Mouse (Mus musculus) ES-E14 (cell line): ENCODE results near the gene Cnbd2. TPM values are rescaled to one million over a fixed set of nuclear protein-coding genes. Genes with fewer than 3 reads are reported as not detected.

Experiments
- DNase-seq: peaks from one replicate; pipeline ENCODE4 v3.0.0-alpha.2; 2013; ENCODE audit warnings: low read depth, low spot score
- H3K27ac ChIP-seq: 2 replicates; pipeline ENCODE4 v1.5.1; 2012; ENCODE audit warnings: low read depth, mild to moderate bottlenecking, low read length, moderate library complexity, mixed read lengths; ENCODE audit not compliant: poor library complexity, insufficient read depth, severe bottlenecking
- H3K36me3 ChIP-seq: 2 replicates; pipeline ENCODE4 v1.6.1; 2012; ENCODE audit warnings: mild to moderate bottlenecking, low read length, moderate library complexity, mixed read lengths; ENCODE audit not compliant: control insufficient read depth, poor library complexity, insufficient read depth, severe bottlenecking
- H3K4me1 ChIP-seq, 2 experiments: fragments of 150-350 bp in 1 of 2; sonication (generic) in 1 of 2; 2 replicates each; pipeline ENCODE4 v1.6.1; 2012; ENCODE audit warnings: low read length in 2 of 2, mild to moderate bottlenecking in 1 of 2, mixed read lengths in 1 of 2; ENCODE audit not compliant: control insufficient read depth in 2 of 2, insufficient read depth in 2 of 2, poor library complexity in 1 of 2
- H3K4me3 ChIP-seq, 2 experiments: fragments of 150-350 bp in 1 of 2; sonication (generic) in 1 of 2; 2 replicates each; pipeline ENCODE4 v1.5.1; 2012; ENCODE audit warnings: low read length in 2 of 2, low read depth in 1 of 2, mild to moderate bottlenecking in 1 of 2, mixed read lengths in 1 of 2; ENCODE audit not compliant: insufficient read depth in 1 of 2, poor library complexity in 1 of 2, severe bottlenecking in 1 of 2
- H3K9ac ChIP-seq: 2 replicates; pipeline ENCODE4 v1.6.1; 2012; ENCODE audit warnings: low read depth, mild to moderate bottlenecking, low read length, mixed read lengths; ENCODE audit not compliant: poor library complexity, insufficient read depth, severe bottlenecking
- H3K9me3 ChIP-seq: fragments of 150-350 bp; sonication (generic); 2 replicates; pipeline ENCODE4 v1.6.1; 2012; ENCODE audit warnings: low read depth, mild to moderate bottlenecking, low read length; ENCODE audit not compliant: control insufficient read depth, insufficient read depth
- CHD2 ChIP-seq: IDR thresholded peaks from 2 replicates; pipeline ENCODE4 v1.6.1; 2014; ENCODE audit warnings: mild to moderate bottlenecking, low read depth, low read length, inconsistent platforms
- HCFC1 ChIP-seq: IDR thresholded peaks from 2 replicates; pipeline ENCODE4 v1.6.1; 2012; ENCODE audit warnings: low read length, inconsistent platforms, borderline replicate concordance; ENCODE audit not compliant: insufficient read depth
- MAFK ChIP-seq: IDR thresholded peaks from 2 replicates; pipeline ENCODE4 v1.6.1; 2014; ENCODE audit warnings: mild to moderate bottlenecking, low read depth, low read length, inconsistent platforms; ENCODE audit not compliant: insufficient read depth
- ZC3H11A ChIP-seq: IDR thresholded peaks from 2 replicates; pipeline ENCODE4 v1.6.1; 2012; ENCODE audit warnings: low read depth, mild to moderate bottlenecking, inconsistent platforms, low read length, borderline replicate concordance
- ZNF384 ChIP-seq: IDR thresholded peaks from 2 replicates; pipeline ENCODE4 v1.6.1; 2012; ENCODE audit warnings: low read depth, low read length, inconsistent platforms
- in situ Hi-C, 2 experiments: fragments of 600-800 bp; cut with MboI; formaldehyde crosslinking; loops; one replicate each; pipeline ENCODE4 v1.15.1; 2025; ENCODE audit warnings: low sequenced_read_pairs in 2 of 2, inconsistent platforms in 1 of 2; ENCODE audit not compliant: unreplicated experiment in 2 of 2
- total RNA-seq: library from RNA; depleted of rRNA; stranded (reverse); fragments of 300-350 nt; gene quantifications from 2 replicates; pipeline ENCODE4 v1.2.3, GENCODE M21; 2012

Gene Cnbd2
- total RNA-seq, 1 experiment, result 1.6 TPM

DNA sequence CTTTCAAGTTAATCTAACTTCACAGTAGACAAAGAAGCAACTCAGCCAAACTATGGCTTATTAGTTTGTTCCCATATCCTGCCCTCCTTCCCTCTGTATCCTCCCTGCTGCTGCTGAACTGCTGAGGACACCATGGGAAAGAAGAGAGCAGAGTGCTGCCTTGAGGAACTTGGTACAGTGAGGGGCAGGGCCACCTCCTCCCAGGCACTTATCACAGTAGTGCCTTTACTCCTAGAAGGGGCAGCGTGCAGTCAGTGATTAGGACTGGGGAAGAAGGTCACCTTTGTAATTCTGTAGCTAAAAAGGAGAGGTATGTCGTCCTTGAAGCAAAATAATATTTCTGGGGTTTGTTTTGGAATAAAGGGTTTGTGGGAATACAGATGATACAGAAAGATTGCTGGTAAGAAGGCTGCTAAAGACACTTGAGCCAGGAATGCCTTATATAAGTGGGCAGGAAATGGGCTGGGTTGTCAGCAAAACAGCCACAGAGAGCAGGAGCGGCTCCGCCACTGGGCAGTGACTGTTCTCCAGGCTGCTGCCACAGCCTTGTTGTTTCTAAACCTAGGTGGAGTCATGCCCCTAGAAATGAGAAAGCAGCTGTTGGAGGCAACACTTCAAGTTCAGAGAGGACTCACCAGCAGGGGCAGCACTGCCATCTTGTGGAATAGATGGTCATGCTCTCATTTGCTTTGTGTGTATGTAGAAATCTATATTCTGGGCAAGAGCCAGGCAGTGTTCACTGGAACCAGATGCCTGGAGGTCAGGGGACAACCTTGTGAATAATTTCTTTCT, 33.7 kb upstream of the Cnbd2 start:
- TF ChIP-seq ZC3H11A (peak; percentile 8; the same call in 1 of the 2 replicates), ZNF384 (no peak)
- in situ Hi-C loops, result no loop called here
- H3K9me3 ChIP-seq, result no peaks in the 10 kb centered on the region
- no peak overlapping the region for H3K9ac ChIP-seq
- no peak overlapping the region for H3K4me3 ChIP-seq
- no peak overlapping the region for H3K27ac ChIP-seq
- peak; percentile 40 for DNase-seq
- peaks cover 17% of the 10 kb centered on the region for H3K36me3 ChIP-seq
- H3K4me1 ChIP-seq, result no peaks in the 10 kb centered on the region

DNA sequence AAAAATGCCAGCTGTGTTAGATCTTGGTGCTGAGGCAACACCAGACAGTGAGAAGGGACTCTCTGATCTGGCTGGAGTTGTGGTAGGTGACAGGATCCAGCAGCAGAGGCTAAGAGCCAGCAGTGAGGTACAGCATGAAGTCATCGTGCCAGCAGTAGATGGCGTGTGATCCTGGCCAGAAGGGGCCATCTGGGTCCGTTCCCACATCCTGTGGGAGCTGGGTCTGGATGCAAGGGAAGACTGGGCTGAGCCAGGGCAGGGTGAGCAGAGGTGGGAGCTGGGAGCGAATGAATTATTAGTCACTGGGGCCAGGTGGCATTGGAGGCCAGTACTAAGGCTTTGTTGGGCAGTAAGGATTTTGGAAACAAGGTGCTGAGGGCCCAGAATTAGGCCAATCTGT, 30.9 kb upstream of the Cnbd2 start:
- in situ Hi-C loops, result no loop called here
- no peak for TF ChIP-seq ZC3H11A
- no peak for TF ChIP-seq MAFK
- TF ChIP-seq ZNF384, result no peak
- no peak for TF ChIP-seq CHD2
- TF ChIP-seq HCFC1, result no peak
- Histone ChIP-seq H3K9me3 (no peaks in the 10 kb centered on the region), H3K4me3 (no peak overlapping the region), H3K27ac (no peak overlapping the region), H3K4me1 (no peaks in the 10 kb centered on the region), H3K9ac (no peak overlapping the region), H3K36me3 (peaks cover 14% of the 10 kb centered on the region)
- DNase-seq, result no peak

DNA sequence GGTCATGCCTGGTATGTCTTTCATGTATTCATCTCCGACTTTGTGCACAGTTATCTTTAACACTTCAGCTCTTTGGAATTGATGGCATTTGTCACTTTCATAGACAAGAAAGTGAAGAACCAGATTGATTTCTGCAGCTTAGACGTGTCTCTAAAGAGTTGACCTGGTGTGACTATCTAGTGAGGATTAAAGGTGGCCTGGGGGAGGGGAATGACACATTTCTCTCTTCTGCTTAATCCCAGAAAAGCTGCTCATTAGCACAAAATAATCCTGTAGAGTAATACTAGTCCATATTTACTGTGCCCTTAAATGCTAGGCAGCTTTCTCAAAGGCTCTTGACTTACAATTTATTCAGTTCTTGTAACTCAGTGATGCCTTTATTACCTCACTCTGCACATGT, 26.9 kb upstream of the Cnbd2 start:
- in situ Hi-C loops, result no loop called here
- no peak overlapping the region for H3K9ac ChIP-seq
- H3K36me3 ChIP-seq, result peaks cover 34% of the 10 kb centered on the region
- no peak overlapping the region for H3K27ac ChIP-seq
- no peak for DNase-seq
- no peak overlapping the region for H3K4me3 ChIP-seq
- no peak for TF ChIP-seq CHD2
- no peak for TF ChIP-seq MAFK
- TF ChIP-seq ZC3H11A, result no peak
- TF ChIP-seq HCFC1, result no peak
- no peak for TF ChIP-seq ZNF384
- no peaks in the 10 kb centered on the region for H3K9me3 ChIP-seq
- H3K4me1 ChIP-seq, result peaks cover 0 to 1% of the 10 kb centered on the region in 2 experiments; a peak in 2 of 4 replicates

DNA sequence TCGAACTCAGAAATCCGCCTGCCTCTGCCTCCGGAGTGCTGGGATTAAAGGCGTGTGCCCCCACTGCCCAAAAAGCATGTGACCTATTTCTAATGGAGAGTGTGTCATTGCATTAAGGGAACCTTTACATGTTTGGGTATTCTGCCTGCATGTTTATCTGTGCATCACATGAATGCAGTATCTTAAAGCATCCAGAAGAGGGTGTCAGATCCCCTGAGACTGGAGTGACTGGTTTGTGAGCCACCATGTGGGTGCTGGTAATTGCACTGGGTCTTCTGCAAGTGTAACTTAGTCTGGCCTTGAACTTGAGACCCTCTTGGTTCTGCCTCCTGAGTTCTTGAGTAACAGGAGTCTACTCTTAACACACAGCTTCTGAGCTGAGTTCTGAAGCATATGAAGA, 25.4 kb upstream of the Cnbd2 start:
- Histone ChIP-seq H3K4me1 (peaks cover 0 to 1% of the 10 kb centered on the region in 2 experiments; a peak in 2 of 4 replicates), H3K9me3 (no peaks in the 10 kb centered on the region), H3K9ac (no peak overlapping the region), H3K4me3 (no peak overlapping the region), H3K36me3 (peaks cover 38% of the 10 kb centered on the region), H3K27ac (no peak overlapping the region)
- no peak for DNase-seq
- in situ Hi-C loops, result no loop called here
- TF ChIP-seq HCFC1 (no peak), CHD2 (no peak), ZNF384 (no peak), ZC3H11A (no peak), MAFK (no peak)

DNA sequence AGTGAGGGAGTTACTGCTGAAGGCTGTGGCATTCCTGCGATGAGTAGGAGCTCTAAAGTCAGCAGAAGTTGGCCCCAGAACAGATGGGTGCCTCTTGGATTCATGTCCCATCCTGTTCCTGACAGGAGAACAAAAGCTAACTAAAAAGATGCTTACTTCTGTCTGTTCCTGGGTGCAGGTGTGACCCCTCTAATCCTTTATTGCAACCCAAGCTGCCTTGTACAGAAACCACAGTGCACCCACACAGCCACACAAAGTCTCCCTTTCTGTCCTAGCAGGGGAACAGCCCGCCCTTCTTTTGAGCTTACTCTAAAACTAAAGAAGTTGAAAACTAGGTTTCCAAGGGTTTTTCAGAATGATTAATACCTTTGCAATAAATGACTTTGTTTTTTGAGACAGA, 23.9 kb upstream of the Cnbd2 start:
- Histone ChIP-seq H3K27ac (no peak overlapping the region), H3K9ac (no peak overlapping the region), H3K4me3 (no peak overlapping the region), H3K9me3 (no peaks in the 10 kb centered on the region), H3K4me1 (peaks cover 0 to 1% of the 10 kb centered on the region in 2 experiments; a peak in 2 of 4 replicates), H3K36me3 (peaks cover 41% of the 10 kb centered on the region)
- TF ChIP-seq MAFK, result no peak
- TF ChIP-seq ZNF384, result no peak
- no peak for TF ChIP-seq CHD2
- no peak for TF ChIP-seq HCFC1
- TF ChIP-seq ZC3H11A, result no peak
- no peak for DNase-seq
- in situ Hi-C loops, result no loop called here
